Mouse (Mus musculus): ENCODE data around the gene Cic. TPM values are rescaled to one million over a fixed set of nuclear protein-coding genes. Genes with fewer than 3 reads are reported as not detected.
A peak's percentile ranks its signal among the peaks of the same experiment; 100 is the strongest.

Gene Cic
- polyA plus RNA-seq, 1 experiment = 47.3 TPM

DNA sequence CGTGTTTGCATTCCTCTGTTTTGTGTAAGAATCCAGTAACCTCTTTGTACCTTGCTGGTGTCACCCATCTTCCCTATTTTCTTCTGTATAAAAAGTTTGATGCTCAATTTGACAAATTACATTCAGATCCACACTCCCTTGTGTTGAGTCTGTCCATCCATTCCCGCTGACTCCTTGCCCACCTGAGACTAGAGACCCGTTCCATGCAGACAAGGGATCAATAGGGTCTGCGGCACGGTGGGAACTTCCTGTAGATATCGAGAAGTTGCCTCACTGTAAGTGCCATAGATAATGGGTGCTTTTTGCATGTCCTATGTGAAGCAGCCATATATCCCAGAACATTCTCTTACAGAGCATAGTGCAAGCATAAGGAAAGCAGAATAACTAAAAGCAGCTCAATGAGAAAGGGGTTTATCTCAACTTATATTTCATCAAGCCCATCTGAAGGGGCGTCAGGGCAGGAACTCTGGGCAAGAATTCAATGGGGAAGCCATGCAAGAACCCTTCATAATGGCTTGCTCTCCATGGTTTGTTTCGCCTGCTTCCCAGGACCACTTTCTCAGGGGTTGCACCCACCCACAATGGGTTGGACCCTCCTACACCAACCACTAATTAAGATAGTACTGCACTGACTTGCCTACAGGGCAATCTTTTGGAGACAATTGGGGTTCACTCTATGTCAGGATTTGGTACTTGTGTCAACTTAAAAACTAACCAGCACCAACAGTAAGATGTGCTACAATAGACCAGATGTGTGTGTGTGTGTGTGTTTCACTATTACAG is 1.1 kb upstream of the Cic start:
- Histone ChIP-seq H3K4me1 (ENCODE audit: control insufficient read depth) (peaks cover 54% of the 10 kb centered on the region), H3K9me3 (ENCODE audit: control insufficient read depth, low read length) (no peaks in the 10 kb centered on the region), H3K4me3 (replicated peaks) (peak overlapping the region; percentile 88), H3K36me3 (ENCODE audit: control insufficient read depth) (peaks cover 19% of the 10 kb centered on the region), H3K27me3 (ENCODE audit: control insufficient read depth) (no peaks in the 10 kb centered on the region)
- TF ChIP-seq TAL1 (IDR thresholded peaks at IDR 0.05; ENCODE audit: low read length) (no peak), GATA1 (IDR thresholded peaks at IDR 0.05; ENCODE audit: low read length) (no peak)

DNA sequence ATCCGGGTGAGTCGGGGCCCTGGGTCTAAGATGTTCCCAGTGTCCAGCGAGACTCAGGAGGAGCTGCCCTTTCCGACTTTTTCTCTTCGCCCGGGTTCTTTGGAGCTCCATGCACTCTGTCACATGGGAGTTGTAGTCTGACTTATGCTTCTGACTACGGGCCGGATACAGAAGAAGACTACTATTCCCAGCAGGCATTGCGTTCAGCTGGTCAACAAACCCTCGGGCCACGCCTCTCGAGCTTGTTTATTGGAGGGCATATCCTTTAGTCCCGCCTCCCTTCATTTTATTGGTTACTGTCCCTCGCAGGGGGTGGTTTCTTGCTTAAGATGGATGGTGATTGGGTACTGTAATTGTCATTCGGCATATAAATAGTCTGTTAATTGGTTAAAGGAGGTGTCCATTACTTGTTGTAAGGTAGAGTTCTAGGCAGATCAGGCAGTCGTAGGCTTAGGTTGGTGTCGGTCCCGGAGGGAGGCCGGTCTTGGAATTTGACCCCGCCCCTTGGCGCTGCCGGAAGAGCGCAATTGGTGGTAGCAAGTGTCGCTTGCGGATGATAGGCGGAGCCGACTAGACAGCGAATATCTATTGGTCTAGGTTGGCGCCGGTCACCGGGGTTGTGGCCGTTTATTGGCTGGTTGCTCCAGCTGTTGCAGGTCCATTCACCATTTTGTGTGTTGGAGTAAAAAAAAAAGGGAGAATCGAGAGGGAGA is 403 bp downstream of the Cic start:
- Histone ChIP-seq H3K9me3 (ENCODE audit: control insufficient read depth, low read length) (no peaks in the 10 kb centered on the region), H3K4me3 (replicated peaks) (peak overlapping the region; percentile 88), H3K27me3 (ENCODE audit: control insufficient read depth) (no peaks in the 10 kb centered on the region), H3K4me1 (ENCODE audit: control insufficient read depth) (peaks cover 70% of the 10 kb centered on the region), H3K36me3 (ENCODE audit: control insufficient read depth) (peaks cover 34% of the 10 kb centered on the region)
- no peak for TF ChIP-seq TAL1 (IDR thresholded peaks at IDR 0.05; ENCODE audit: low read length)
- TF ChIP-seq GATA1 (IDR thresholded peaks at IDR 0.05; ENCODE audit: low read length) = no peak

DNA sequence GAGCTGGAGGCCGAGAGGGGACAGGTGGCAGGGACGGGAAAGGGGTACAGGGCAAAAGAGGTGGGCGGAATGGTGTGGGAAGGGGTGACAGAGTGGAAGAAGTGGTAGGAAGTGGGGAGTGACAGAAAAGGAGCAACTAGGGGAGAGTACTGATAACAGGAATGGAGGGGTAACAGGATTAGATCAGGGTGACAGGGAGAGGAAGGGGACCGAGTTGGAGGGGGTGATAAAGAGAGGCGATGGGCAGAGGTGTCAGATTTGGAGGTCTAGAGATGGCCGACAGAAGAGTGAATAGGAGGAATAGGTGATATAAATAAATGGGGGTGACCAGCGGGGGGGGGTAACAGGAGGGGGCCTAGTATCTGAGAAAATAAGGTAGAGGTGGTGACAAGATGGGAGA is 1.1 kb downstream of the Cic start:
- Histone ChIP-seq H3K4me1 (ENCODE audit: control insufficient read depth) (peaks cover 76% of the 10 kb centered on the region), H3K4me3 (replicated peaks) (peak overlapping the region; percentile 88), H3K36me3 (ENCODE audit: control insufficient read depth) (peaks cover 41% of the 10 kb centered on the region), H3K9me3 (ENCODE audit: control insufficient read depth, low read length) (no peaks in the 10 kb centered on the region), H3K27me3 (ENCODE audit: control insufficient read depth) (no peaks in the 10 kb centered on the region)
- TF ChIP-seq GATA1 (IDR thresholded peaks at IDR 0.05; ENCODE audit: low read length) (no peak), TAL1 (IDR thresholded peaks at IDR 0.05; ENCODE audit: low read length) (no peak)

DNA sequence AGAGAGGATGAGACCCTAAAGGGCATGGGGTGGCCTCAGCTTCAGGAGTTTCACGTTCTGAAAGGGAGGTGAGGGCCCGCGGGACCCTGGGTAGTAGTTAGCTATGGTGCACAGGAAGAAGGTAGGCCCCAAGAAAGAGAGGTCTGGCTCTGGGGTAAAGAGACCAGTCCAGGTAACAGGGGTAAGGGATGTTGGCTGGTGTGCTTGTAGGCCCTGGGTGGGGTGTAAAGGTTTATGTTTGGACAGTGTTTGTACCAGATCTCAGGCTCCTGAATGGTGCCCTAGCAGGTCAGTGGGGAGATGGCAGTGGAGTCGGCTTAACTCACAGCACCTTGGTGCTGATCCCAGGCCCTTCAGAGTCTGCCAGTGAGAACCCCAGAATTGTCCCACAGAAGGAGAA is 1.5 kb downstream of the Cic start:
- no peak for TF ChIP-seq TAL1 (IDR thresholded peaks at IDR 0.05; ENCODE audit: low read length)
- TF ChIP-seq GATA1 (IDR thresholded peaks at IDR 0.05; ENCODE audit: low read length) = no peak
- Histone ChIP-seq H3K4me3 (replicated peaks) (peak overlapping the region; percentile 88), H3K9me3 (ENCODE audit: control insufficient read depth, low read length) (no peaks in the 10 kb centered on the region), H3K36me3 (ENCODE audit: control insufficient read depth) (peaks cover 46% of the 10 kb centered on the region), H3K4me1 (ENCODE audit: control insufficient read depth) (peaks cover 81% of the 10 kb centered on the region), H3K27me3 (ENCODE audit: control insufficient read depth) (no peaks in the 10 kb centered on the region)

DNA sequence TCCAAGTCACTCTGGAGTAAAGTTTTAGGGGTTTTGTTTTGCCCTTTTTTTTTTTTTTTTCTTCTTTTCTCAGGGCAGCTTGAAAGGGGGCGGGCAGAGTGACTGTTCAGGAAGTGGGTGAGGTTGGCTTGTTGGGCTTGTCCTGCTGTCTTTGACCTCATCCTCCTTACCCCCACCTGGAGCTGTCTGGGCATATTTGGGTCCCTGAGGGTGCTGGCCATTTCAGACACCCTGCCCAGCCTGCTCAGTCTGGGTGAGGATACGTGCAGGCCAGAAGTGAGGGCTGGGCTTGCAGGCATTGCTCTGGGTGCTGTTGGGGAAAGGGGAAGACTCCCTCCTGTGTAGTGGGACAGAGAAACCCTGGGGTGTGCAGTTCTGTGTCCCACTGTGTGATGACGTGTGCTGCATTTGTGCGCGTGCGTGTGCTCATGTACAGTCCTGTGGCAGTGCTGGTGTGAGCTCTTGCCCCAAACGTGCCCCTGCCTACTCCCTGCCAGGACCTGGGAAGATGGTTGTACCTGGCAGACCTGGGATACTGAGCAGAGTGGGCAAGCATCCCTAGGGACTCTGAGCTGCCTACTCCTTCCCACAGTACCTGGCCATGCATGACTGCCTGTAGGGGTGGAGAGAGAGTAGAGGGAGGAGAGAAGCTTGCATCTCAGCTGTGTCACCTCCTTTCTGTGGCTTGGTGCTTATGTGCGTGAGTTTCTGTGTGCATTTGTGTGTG is 2.2 kb downstream of the Cic start:
- TF ChIP-seq GATA1 (IDR thresholded peaks at IDR 0.05; ENCODE audit: low read length) (no peak), TAL1 (IDR thresholded peaks at IDR 0.05; ENCODE audit: low read length) (no peak)
- Histone ChIP-seq H3K4me3 (replicated peaks) (peak overlapping the region; percentile 88), H3K27me3 (ENCODE audit: control insufficient read depth) (no peaks in the 10 kb centered on the region), H3K36me3 (ENCODE audit: control insufficient read depth) (peaks cover 51% of the 10 kb centered on the region), H3K9me3 (ENCODE audit: control insufficient read depth, low read length) (no peaks in the 10 kb centered on the region), H3K4me1 (ENCODE audit: control insufficient read depth) (peaks cover 85% of the 10 kb centered on the region)

DNA sequence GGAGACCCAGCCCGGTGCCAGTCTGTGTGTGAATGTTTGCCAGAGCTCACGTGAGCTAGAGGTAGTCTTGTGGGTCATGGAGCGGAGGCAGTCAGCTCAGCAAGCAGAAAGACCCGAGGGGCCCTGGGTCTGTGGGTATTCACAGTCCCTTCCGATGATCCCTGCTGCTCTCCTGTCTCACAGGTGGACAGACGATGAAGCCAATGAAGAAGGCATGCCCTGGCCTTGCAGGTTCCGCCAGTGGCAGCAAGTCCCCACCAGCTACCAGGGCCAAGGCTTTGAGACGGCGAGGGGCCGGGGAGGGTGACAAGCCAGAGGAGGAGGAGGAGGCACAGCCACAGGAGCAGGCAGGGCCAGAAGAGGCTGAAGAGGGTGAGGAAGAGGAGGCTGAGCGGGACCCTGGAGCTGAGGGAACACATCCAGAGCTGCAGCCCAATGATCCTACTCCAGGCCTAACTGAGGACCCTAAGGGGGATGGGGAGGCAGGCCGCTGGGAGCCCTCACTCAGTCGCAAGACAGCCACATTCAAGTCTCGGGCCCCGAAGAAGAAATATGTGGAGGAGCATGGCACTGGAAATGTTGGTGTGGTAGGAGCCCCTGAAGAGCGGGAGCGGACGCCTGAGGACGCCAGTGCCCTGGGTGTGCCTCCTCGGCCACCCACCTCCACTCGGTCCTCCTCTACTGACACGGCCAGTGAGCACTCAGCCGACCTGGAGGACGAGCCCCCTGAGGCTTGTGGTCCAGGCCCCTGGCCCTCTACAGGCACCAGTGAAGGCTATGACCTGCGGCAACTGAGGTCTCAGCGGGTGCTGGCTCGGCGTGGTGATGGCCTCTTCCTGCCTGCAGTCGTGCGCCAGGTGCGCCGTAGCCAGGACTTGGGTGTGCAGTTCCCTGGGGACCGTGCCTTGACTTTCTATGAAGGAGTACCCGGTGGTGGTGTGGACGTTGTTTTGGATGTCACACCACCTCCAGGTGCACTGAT is 3.4 kb downstream of the Cic start:
- Histone ChIP-seq H3K36me3 (ENCODE audit: control insufficient read depth) (peaks cover 63% of the 10 kb centered on the region), H3K4me3 (replicated peaks) (no peak overlapping the region), H3K9me3 (ENCODE audit: control insufficient read depth, low read length) (no peaks in the 10 kb centered on the region), H3K4me1 (ENCODE audit: control insufficient read depth) (peaks cover 90% of the 10 kb centered on the region), H3K27me3 (ENCODE audit: control insufficient read depth) (no peaks in the 10 kb centered on the region)
- no peak for TF ChIP-seq GATA1 (IDR thresholded peaks at IDR 0.05; ENCODE audit: low read length)
- no peak for TF ChIP-seq TAL1 (IDR thresholded peaks at IDR 0.05; ENCODE audit: low read length)

DNA sequence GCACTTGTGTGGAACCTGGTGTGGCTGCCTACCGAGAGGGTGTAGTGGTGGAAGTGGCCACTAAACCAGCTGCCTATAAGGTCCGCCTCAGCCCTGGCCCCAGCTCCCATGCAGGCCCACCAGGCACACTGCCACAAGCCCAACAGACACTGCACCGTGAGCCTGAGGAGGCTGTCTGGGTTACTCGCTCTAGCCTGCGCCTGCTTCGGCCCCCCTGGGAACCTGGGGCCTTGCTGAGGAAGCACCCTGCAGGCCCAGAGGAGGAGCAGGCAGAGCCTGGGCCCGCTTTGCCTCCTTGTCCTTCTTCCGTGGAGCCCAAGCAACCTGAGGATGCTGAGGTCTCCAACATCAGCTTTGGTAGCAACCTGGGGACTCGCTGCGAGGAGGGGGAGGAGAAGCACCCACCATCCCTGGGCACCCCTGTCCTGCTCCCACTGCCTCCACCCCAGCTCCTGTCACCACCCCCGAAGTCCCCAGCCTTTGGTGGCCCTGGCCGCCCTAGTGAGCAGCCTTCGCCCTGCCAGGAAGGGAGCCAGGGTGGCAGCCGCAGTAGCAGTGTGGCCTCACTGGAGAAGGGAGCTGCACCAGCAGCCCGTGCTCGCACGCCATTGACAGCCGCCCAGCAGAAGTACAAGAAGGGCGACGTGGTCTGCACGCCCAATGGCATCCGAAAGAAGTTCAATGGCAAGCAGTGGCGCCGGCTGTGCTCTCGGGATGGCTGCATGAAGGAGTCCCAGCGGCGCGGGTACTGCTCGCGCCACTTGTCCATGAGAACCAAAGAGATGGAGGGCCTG is 4.3 kb downstream of the Cic start:
- Histone ChIP-seq H3K4me3 (replicated peaks) (no peak overlapping the region), H3K9me3 (ENCODE audit: control insufficient read depth, low read length) (no peaks in the 10 kb centered on the region), H3K27me3 (ENCODE audit: control insufficient read depth) (no peaks in the 10 kb centered on the region), H3K4me1 (ENCODE audit: control insufficient read depth) (peaks cover 90% of the 10 kb centered on the region), H3K36me3 (ENCODE audit: control insufficient read depth) (peaks cover 71% of the 10 kb centered on the region)
- TF ChIP-seq TAL1 (IDR thresholded peaks at IDR 0.05; ENCODE audit: low read length) (no peak), GATA1 (IDR thresholded peaks at IDR 0.05; ENCODE audit: low read length) (no peak)

Data from erythroblast, embryonic 14.5 days (primary cell).